Mouse (Mus musculus) urinary bladder, postnatal 4 days (tissue): Measurements from ENCODE around the gene Bcl2a1d.
"Not testable (repeated sequence)": the region's sequence is repeated elsewhere in the genome, so short reads cannot be mapped to it uniquely, and the experiment has no call there.

Experiments used
- DNase-seq, 2 experiments: peaks; one replicate each; pipeline ENCODE4 v3.0.0; 2021 to 2022; ENCODE audit warnings: low spot score in 2 of 2

Gene Bcl2a1d

GRCm38 (mm10) chr9:88698746-88699145 lies 33.0 kb downstream of the Bcl2a1d start:
- DNase-seq, result not testable (repeated sequence)

- DNase-seq, result not testable (repeated sequence)
Observed at GRCm38 (mm10) chr9:88691307-88691706, 40.4 kb downstream of the Bcl2a1d start.

GRCm38 (mm10) chr9:88689451-88689850 lies 42.3 kb downstream of the Bcl2a1d start:
- DNase-seq, result not testable (repeated sequence)

GRCm38 (mm10) chr9:88686719-88687118 lies 45.0 kb downstream of the Bcl2a1d start:
- not testable (repeated sequence) for DNase-seq
